Mouse (Mus musculus) E14TG2a.4 (cell line): Measurements from ENCODE around the gene Gm28308.
A peak's percentile ranks its signal among the peaks of the same experiment; 100 is the strongest.

ENCODE experiments used
- H3K27me3 ChIP-seq: 2 replicates; pipeline ENCODE4 v1.6.1; 2014; ENCODE audit warnings: low read length, control low read depth; ENCODE audit not compliant: insufficient read depth
- H3K36me3 ChIP-seq: 2 replicates; pipeline ENCODE4 v1.6.1; 2014; ENCODE audit warnings: low read length, control low read depth; ENCODE audit not compliant: insufficient read depth
- H3K4me1 ChIP-seq: replicated peaks from 2 replicates; pipeline ENCODE4 v1.6.1; 2014; ENCODE audit warnings: low read depth, low read length, control low read depth
- H3K4me3 ChIP-seq: replicated peaks from 2 replicates; pipeline ENCODE4 v1.5.1; 2014; ENCODE audit warnings: mild to moderate bottlenecking, low read length
- H3K9me3 ChIP-seq: 2 replicates; pipeline ENCODE4 v1.6.1; 2014; ENCODE audit warnings: low read length, control low read depth
- CTCF ChIP-seq: conservative IDR thresholded peaks from 2 replicates; pipeline ENCODE4 v1.5.1; 2014; ENCODE audit warnings: low read length
- NANOG ChIP-seq: IDR thresholded peaks from 2 replicates; pipeline ENCODE4 v1.6.1; 2014; ENCODE audit warnings: borderline replicate concordance, low read length, mixed read lengths
- POU5F1 ChIP-seq: IDR thresholded peaks from 2 replicates; pipeline ENCODE4 v1.6.1; 2014; ENCODE audit warnings: low read length, borderline replicate concordance

Gm28308 gene

DNA sequence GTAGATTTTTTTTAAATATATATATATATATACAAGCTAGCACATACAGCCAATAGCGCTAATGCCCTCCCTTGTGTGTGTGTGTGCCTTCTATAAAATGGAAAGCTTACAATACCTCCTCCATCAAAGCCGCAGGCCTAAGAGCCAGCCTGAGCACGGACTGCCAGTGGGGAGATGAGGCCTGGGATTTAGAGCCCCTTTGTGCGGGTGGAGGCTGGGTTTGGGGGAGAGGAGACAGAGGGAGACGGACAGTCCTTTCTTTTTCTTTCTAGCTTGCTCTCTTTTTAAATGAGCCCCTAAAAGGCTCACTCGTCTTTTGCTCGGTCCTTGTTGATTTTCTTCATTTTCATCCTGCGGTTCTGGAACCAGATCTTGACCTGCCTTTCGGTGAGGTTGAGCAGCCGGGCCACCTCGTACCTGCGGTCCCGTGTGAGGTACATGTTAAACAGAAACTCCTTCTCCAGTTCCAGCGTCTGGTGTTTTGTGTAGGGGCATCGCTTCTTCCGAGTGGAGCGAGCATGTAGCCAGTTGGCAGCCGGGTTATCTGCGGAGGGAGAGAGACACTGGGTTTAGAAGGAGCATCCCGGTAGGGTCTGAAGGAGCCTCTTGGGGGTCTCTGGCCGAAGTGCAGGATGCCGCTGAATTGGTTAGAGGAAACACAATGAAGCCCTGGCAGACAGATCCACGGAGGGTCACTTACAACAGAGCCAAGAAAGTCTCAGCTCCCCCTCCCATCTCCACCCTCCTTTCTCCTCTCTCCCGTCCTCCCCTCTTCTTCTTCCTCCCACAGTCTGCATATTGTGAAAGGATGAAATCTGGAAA lies 11.0 kb upstream of the Gm28308 start:
- peaks cover 98% of the 10 kb centered on the region for H3K27me3 ChIP-seq
- no peak overlapping the region for H3K4me3 ChIP-seq
- peaks cover 48% of the 10 kb centered on the region for H3K4me1 ChIP-seq
- H3K36me3 ChIP-seq, result no peaks in the 10 kb centered on the region
- no peaks in the 10 kb centered on the region for H3K9me3 ChIP-seq
- TF ChIP-seq NANOG, result no peak
- no peak for TF ChIP-seq CTCF
- no peak for TF ChIP-seq POU5F1

DNA sequence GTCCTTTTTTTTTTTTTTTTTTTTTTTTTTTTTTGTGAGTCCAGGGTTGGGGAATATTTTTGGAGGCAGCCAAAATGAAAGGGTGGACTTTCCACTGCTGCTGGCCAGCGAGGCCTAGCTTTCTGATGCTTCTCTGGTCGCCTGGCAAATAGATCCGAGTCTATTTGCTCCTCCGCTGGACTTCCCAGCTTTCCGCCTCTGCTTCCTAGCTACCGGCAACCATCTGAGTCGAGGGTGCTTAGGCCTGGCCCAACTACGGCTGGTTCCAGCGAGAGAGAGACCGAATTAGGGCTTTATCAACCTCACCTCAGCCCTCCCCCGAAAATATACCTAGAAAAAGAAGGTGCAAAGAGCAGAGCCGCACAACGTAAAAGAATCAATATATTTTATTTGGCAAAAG lies 9.6 kb upstream of the Gm28308 start:
- Histone ChIP-seq H3K9me3 (no peaks in the 10 kb centered on the region), H3K36me3 (no peaks in the 10 kb centered on the region), H3K4me3 (no peak overlapping the region), H3K27me3 (peaks cover 100% of the 10 kb centered on the region), H3K4me1 (peaks cover 48% of the 10 kb centered on the region)
- no peak for TF ChIP-seq NANOG
- TF ChIP-seq CTCF, result no peak

DNA sequence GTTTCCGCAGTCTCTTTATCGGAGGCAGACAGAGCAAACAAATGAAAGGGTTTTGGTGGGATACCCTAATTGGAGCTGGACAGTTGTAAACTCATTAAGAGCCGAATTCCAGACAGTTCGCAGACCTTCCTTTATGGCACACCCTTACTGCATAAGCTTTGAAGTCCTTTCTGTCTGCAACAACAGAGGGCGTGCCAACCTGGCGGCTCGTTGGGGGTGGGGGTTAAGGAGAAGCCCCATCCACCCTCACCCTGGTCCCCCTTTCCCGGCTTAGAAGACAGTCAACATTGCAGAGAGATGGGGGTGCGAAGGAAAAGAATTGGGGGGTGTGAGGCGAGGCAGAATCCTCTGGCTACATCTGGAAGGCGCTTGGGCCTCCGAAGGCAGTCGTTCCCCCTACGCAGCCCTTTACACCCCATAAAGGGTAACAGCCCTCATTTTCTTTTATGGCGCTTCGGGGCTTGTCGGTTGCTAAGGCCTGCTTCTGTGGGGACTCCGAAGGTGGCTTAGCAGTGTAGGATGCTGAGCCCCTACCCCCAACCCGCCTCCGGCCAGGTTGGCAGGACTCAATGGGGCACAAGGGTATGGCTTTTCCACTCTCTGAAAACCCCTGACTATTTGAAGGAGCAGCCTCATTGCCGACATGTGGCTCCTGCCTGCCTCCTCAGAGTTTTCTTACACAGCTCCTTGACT lies 9.0 kb upstream of the Gm28308 start:
- no peaks in the 10 kb centered on the region for H3K36me3 ChIP-seq
- TF ChIP-seq NANOG (no peak), CTCF (no peak), POU5F1 (no peak)
- H3K4me1 ChIP-seq, result peaks cover 51% of the 10 kb centered on the region
- H3K27me3 ChIP-seq, result peaks cover 100% of the 10 kb centered on the region
- no peaks in the 10 kb centered on the region for H3K9me3 ChIP-seq
- peak overlapping the region; percentile 79 for H3K4me3 ChIP-seq

DNA sequence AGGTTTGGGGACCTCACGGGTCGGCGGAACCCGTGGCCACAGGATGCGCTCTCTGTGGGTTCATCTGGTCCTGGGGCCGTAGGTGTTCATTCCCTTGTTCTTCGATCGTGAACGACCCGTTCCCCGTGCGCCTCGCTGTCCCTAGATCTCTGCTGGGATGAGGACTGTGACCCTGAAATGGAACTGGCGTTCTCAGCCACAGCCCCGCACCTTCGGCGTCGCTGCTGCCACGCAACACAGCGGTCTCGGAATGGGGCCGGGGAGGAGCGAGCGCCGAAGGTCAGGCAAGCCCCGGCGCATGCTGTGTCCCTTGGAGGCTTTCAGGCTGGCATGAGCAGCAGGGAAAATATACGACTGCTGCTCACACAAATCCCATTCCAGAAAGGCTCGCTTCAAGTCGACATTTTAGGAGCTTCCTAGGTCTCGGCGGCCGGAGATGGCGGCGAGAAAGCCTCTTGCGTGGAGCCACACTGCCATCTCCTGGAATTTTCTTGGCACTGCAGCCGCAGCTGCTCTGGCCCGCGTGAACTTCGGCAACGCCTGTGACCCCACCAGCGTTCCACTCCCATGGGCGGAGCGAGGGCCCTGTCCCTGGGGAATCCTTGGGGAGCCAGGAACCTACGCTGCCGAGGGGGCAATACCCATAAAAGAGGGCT lies 8.3 kb upstream of the Gm28308 start, which contains the start of gene Hoxa7:
Gene Hoxa7 (minus strand): TSS at position 518 of the 656 bp plus-strand sequence.
- Histone ChIP-seq H3K4me1 (peaks cover 51% of the 10 kb centered on the region), H3K27me3 (peaks cover 100% of the 10 kb centered on the region), H3K4me3 (peak within 1 kb of the TSS; percentile 79), H3K9me3 (no peaks in the 10 kb centered on the region), H3K36me3 (no peaks in the 10 kb centered on the region)
- no peak for TF ChIP-seq POU5F1
- peak; percentile 98 for TF ChIP-seq CTCF

DNA sequence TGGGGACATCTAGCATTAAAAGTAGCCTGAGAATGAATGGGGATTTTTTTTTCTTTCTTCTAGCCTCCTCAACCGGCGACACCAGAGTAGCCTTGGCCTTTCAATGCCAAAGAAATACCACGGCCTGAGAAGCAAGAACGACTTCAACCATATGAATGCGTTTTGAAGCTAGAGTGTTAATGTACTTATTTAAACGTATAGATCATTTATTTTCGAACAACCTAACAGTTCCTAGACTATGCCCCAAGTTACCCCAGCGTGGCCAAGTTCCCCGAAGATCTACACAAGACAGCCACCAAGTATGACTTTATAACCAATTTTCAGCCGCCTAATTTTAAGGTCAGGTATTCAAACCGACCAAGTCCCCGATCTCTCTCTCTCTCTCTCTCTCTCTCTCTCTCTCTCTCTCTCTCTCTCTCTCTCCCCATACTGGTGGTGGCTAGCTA lies 7.7 kb upstream of the Gm28308 start:
- Histone ChIP-seq H3K36me3 (no peaks in the 10 kb centered on the region), H3K4me3 (peak overlapping the region; percentile 79), H3K9me3 (no peaks in the 10 kb centered on the region), H3K27me3 (peaks cover 100% of the 10 kb centered on the region), H3K4me1 (peaks cover 52% of the 10 kb centered on the region)
- no peak for TF ChIP-seq CTCF
- TF ChIP-seq NANOG, result no peak
- TF ChIP-seq POU5F1, result no peak

DNA sequence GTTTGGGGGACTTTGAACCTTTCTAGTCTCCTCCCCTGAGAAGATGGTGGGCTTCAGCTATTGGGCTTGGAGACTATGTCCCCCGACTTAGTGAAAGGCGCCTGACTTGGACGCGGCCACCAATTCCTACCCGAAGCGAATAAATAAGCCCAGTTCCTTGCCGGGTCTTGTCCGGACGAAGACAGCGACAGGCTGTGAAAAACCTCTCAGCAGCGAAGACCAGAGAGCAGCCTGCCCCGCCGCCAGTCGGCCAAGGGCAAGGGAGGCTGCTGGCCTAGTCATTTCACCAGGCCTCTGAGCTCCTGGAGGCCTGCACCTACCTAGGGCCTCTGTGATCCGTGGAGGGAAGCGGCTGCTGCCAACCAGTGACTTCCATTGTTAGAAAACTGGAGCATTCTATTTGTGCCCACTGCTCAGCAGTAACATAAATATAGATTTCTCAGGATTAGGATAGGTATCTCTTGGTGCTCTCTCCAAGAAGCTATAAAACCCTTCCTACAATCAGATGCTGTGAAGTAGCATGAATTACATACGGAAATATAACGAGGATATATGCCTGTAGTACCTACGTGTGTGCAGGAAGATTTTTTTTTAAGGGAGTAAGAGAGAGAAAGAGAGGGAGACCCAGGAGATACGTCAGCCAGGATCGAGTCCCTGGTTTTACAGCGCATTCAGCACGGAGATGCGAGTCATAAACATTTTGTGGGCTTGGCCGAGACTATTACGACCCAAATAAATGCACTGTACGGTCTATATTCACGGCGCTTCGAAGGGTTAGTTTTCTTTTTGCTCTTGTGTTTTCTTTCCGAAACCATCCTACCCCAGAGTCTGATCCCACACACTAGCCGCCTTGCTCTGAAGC lies 7.1 kb upstream of the Gm28308 start:
- H3K27me3 ChIP-seq, result peaks cover 100% of the 10 kb centered on the region
- no peaks in the 10 kb centered on the region for H3K36me3 ChIP-seq

DNA sequence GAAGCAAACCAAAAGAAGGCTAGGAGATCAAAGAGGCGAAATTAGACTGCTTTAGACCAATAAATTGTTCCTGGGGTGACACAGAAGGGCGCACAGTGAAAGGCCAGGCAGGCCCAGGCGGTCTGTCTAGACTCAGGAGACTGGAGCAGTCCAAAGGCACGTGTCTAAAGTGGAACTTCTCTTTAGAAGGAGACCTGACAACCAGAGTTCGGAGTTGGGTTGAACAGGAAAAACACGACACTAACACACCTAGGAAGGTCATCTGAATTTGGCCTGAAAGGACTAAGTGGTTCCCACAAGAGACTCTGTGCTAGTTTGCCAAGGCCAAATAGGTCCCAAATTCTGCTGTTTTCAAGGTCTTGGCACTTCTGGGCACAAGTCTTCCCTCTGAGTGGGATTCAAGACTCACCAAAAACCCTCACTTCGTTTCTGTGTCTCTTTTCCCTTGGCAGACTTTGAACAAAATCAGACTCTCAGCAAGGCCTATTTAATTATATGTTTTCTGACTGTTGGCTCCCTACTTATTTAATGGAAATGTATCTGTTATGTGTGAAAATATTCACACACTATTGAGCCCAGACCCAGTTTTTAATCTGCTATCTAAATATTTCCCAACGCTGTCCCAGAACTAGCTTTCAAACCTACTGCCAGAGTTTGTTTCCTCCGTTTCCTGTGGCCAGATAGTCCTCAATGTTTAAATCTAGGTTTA lies 6.2 kb upstream of the Gm28308 start:
- H3K36me3 ChIP-seq, result no peaks in the 10 kb centered on the region
- TF ChIP-seq POU5F1 (no peak), NANOG (no peak), CTCF (no peak)
- H3K4me1 ChIP-seq, result peaks cover 42% of the 10 kb centered on the region
- H3K27me3 ChIP-seq, result peaks cover 100% of the 10 kb centered on the region
- no peaks in the 10 kb centered on the region for H3K9me3 ChIP-seq
- H3K4me3 ChIP-seq, result no peak overlapping the region

More for the DNA sequence above, 7.1 kb upstream of the Gm28308 start:
- TF ChIP-seq CTCF (no peak), POU5F1 (no peak), NANOG (no peak)
- H3K9me3 ChIP-seq, result no peaks in the 10 kb centered on the region
- H3K4me3 ChIP-seq, result no peak overlapping the region
- H3K4me1 ChIP-seq, result peaks cover 50% of the 10 kb centered on the region
